Mouse (Mus musculus): ENCODE results near the gene Rps6ka3. TPM values are rescaled to one million over a fixed set of nuclear protein-coding genes. Genes with fewer than 3 reads are reported as not detected.

Gene Rps6ka3
- polyA plus RNA-seq, 1 experiment: 7.3 TPM

- Histone ChIP-seq H3K79me2 (ENCODE audit: control insufficient read depth, insufficient read depth) (no peaks in the 10 kb centered on the region), H3K27me3 (ENCODE audit: control insufficient read depth, insufficient read depth, insufficient read length) (no peaks in the 10 kb centered on the region), H3K36me3 (ENCODE audit: control insufficient read depth, insufficient read depth) (no peaks in the 10 kb centered on the region), H3ac (ENCODE audit: control insufficient read depth, insufficient read length, low read depth) (no peak overlapping the region), H3K79me3 (ENCODE audit: low read depth) (no peaks in the 10 kb centered on the region), H3K4me3 (ENCODE audit: insufficient read depth, poor library complexity, severe bottlenecking) (no peak overlapping the region)
- TF ChIP-seq USF1 (IDR thresholded peaks at IDR 0.05; ENCODE audit: low read depth) (no peak), MAX (IDR thresholded peaks at IDR 0.05) (no peak), MYOD1 (IDR thresholded peaks at IDR 0.05; ENCODE audit: control insufficient read depth, insufficient read length, low read depth) (no peak), CTCF (IDR thresholded peaks at IDR 0.05; ENCODE audit: control insufficient read depth, insufficient read depth, insufficient read length) (no peak), FOSL1 (IDR thresholded peaks at IDR 0.05; ENCODE audit: insufficient read depth, low read length, poor library complexity, severe bottlenecking) (no peak), CEBPB (IDR thresholded peaks at IDR 0.05; ENCODE audit: low read depth) (no peak), MYOG (IDR thresholded peaks at IDR 0.05; ENCODE audit: control insufficient read depth, extremely low read depth, insufficient read length) (no peak)
Measured at GRCm38 (mm10) chrX:159210892-159211583, 931 bp downstream of the Rps6ka3 start.

GRCm38 (mm10) chrX:159215253-159215652, 5.1 kb downstream of the Rps6ka3 start:
- H3K79me3 ChIP-seq (ENCODE audit: low read depth): no peaks in the 10 kb centered on the region
- no peaks in the 10 kb centered on the region for H3K79me2 ChIP-seq (ENCODE audit: control insufficient read depth, insufficient read depth)
- H3K4me3 ChIP-seq (ENCODE audit: insufficient read depth, poor library complexity, severe bottlenecking): no peak overlapping the region
- TF ChIP-seq CEBPB (IDR thresholded peaks at IDR 0.05; ENCODE audit: low read depth) (no peak), MAX (IDR thresholded peaks at IDR 0.05) (no peak), FOSL1 (IDR thresholded peaks at IDR 0.05; ENCODE audit: insufficient read depth, low read length, poor library complexity, severe bottlenecking) (no peak)
- no peaks in the 10 kb centered on the region for H3K27me3 ChIP-seq (ENCODE audit: control insufficient read depth, insufficient read depth, insufficient read length)
- no peaks in the 10 kb centered on the region for H3K36me3 ChIP-seq (ENCODE audit: control insufficient read depth, insufficient read depth)
- H3ac ChIP-seq (ENCODE audit: control insufficient read depth, insufficient read length, low read depth): no peak overlapping the region

- TF ChIP-seq MAX (IDR thresholded peaks at IDR 0.05): no peak
- TF ChIP-seq FOSL1 (IDR thresholded peaks at IDR 0.05; ENCODE audit: insufficient read depth, low read length, poor library complexity, severe bottlenecking): no peak
- Histone ChIP-seq H3K4me3 (ENCODE audit: insufficient read depth, poor library complexity, severe bottlenecking) (no peak overlapping the region), H3K36me3 (ENCODE audit: control insufficient read depth, insufficient read depth) (no peaks in the 10 kb centered on the region), H3K79me2 (ENCODE audit: control insufficient read depth, insufficient read depth) (no peaks in the 10 kb centered on the region), H3ac (ENCODE audit: control insufficient read depth, insufficient read length, low read depth) (no peak overlapping the region), H3K27me3 (ENCODE audit: control insufficient read depth, insufficient read depth, insufficient read length) (no peaks in the 10 kb centered on the region), H3K79me3 (ENCODE audit: low read depth) (no peaks in the 10 kb centered on the region)
Measured at GRCm38 (mm10) chrX:159222474-159222873, 12.4 kb downstream of the Rps6ka3 start.

GRCm38 (mm10) chrX:159237275-159237674, 27.2 kb downstream of the Rps6ka3 start:
- Histone ChIP-seq H3K79me3 (ENCODE audit: low read depth) (no peaks in the 10 kb centered on the region), H3ac (ENCODE audit: control insufficient read depth, insufficient read length, low read depth) (no peak overlapping the region), H3K36me3 (ENCODE audit: control insufficient read depth, insufficient read depth) (no peaks in the 10 kb centered on the region), H3K4me3 (ENCODE audit: insufficient read depth, poor library complexity, severe bottlenecking) (no peak overlapping the region), H3K27me3 (ENCODE audit: control insufficient read depth, insufficient read depth, insufficient read length) (no peaks in the 10 kb centered on the region), H3K79me2 (ENCODE audit: control insufficient read depth, insufficient read depth) (no peaks in the 10 kb centered on the region)
- TF ChIP-seq MAX (IDR thresholded peaks at IDR 0.05): no peak
- no peak for TF ChIP-seq CEBPB (IDR thresholded peaks at IDR 0.05; ENCODE audit: low read depth)
- TF ChIP-seq MYOG (IDR thresholded peaks at IDR 0.05; ENCODE audit: control insufficient read depth, extremely low read depth, insufficient read length): no peak
- TF ChIP-seq MYOD1 (IDR thresholded peaks at IDR 0.05; ENCODE audit: control insufficient read depth, insufficient read length, low read depth): no peak
- no peak for TF ChIP-seq FOSL1 (IDR thresholded peaks at IDR 0.05; ENCODE audit: insufficient read depth, low read length, poor library complexity, severe bottlenecking)
- TF ChIP-seq CTCF (IDR thresholded peaks at IDR 0.05; ENCODE audit: control insufficient read depth, insufficient read depth, insufficient read length): no peak
- TF ChIP-seq USF1 (IDR thresholded peaks at IDR 0.05; ENCODE audit: low read depth): no peak

GRCm38 (mm10) chrX:159254001-159254884, 44.1 kb downstream of the Rps6ka3 start:
- H3K79me3 ChIP-seq (ENCODE audit: low read depth): peaks cover 10% of the 10 kb centered on the region
- TF ChIP-seq USF1 (IDR thresholded peaks at IDR 0.05; ENCODE audit: low read depth) (no peak), CEBPB (IDR thresholded peaks at IDR 0.05; ENCODE audit: low read depth) (no peak), FOSL1 (IDR thresholded peaks at IDR 0.05; ENCODE audit: insufficient read depth, low read length, poor library complexity, severe bottlenecking) (no peak), MYOD1 (IDR thresholded peaks at IDR 0.05; ENCODE audit: control insufficient read depth, insufficient read length, low read depth) (no peak), MAX (IDR thresholded peaks at IDR 0.05) (no peak), MYOG (IDR thresholded peaks at IDR 0.05; ENCODE audit: control insufficient read depth, extremely low read depth, insufficient read length) (no peak), CTCF (IDR thresholded peaks at IDR 0.05; ENCODE audit: control insufficient read depth, insufficient read depth, insufficient read length) (no peak)

More at GRCm38 (mm10) chrX:159254001-159254884, 44.1 kb downstream of the Rps6ka3 start:
- Histone ChIP-seq H3K4me3 (ENCODE audit: insufficient read depth, poor library complexity, severe bottlenecking) (peak overlapping the region; percentile 28), H3ac (ENCODE audit: control insufficient read depth, insufficient read length, low read depth) (peak overlapping the region; percentile 30), H3K79me2 (ENCODE audit: control insufficient read depth, insufficient read depth) (peaks cover 33% of the 10 kb centered on the region), H3K27me3 (ENCODE audit: control insufficient read depth, insufficient read depth, insufficient read length) (no peaks in the 10 kb centered on the region), H3K36me3 (ENCODE audit: control insufficient read depth, insufficient read depth) (no peaks in the 10 kb centered on the region)

All from C2C12 (cell line).